Mouse (Mus musculus) liver, adult 2 months (tissue): ENCODE data around the gene Hscb.

ENCODE experiments used
- CTCF ChIP-seq: fragments of 200-500 bp; IDR thresholded peaks from 2 replicates; pipeline ENCODE4 v1.5.1; 2011; ENCODE audit warnings: low read depth, low read length, control low read depth
- POLR2A ChIP-seq: fragments of 200-500 bp; IDR thresholded peaks from 2 replicates; pipeline ENCODE4 v1.6.1; 2011; ENCODE audit warnings: low read length, control low read depth; ENCODE audit not compliant: insufficient read depth; ENCODE audit errors: extremely low read depth

GRCm38 (mm10) chr5:110786081-110786835 is 53.3 kb downstream of the Hscb start:
- TF ChIP-seq POLR2A (no peak), CTCF (peak; percentile 64)
